ENCODE assay signal across 11 mouse cellular contexts in genomic region chr12:30160475-30160874, GRCm38 (mm10). TPM values are rescaled to one million over a fixed set of nuclear protein-coding genes. Genes with fewer than 3 reads are reported as not detected.
DNase-seq lines count a peak whose midpoint lies in the region; ATAC-seq and TF ChIP-seq lines count a peak whose summit lies in the region.
"Had no signal": no experiment of that assay in that cellular context is flagged by ENCODE, and none has a peak within 500 bp of the region (broad histone marks: within the 10 kb centered on the region; RNA-seq: fewer than 3 reads in every experiment).

No protein-coding gene starts in this region.

- peak; percentile 51 to 55 for DNase-seq in cerebellum, postnatal 14 days
- DNase-seq in cerebellum, adult 11-12 months, result no peak
- DNase-seq in lung, adult 2 months, result no peak
- DNase-seq in heart, postnatal 4 days, result peak; percentile 71
- DNase-seq in ovary, postnatal 10 days (ENCODE audit: low spot score), result peak; percentile 5
- DNase-seq in right cerebral cortex, postnatal 14 days, result no peak
- DNase-seq in frontal cortex, postnatal 25 days (ENCODE audit: low spot score in 2 of 2), result no peak
- DNase-seq: embryo, embryonic 11 days had no signal

- no peaks in the 10 kb centered on the region for H3K4me1 ChIP-seq in lung, embryonic 15.5 days
- no peaks in the 10 kb centered on the region for H3K4me1 ChIP-seq in lung, adult 2 months (ENCODE audit: control insufficient read depth, insufficient read depth, low read length)

- H3K27me3 ChIP-seq in lung, embryonic 15.5 days, result no peaks in the 10 kb centered on the region

- WGBS in lung, embryonic 15.5 days, result 67% methylated on average over 3 of the region's 3 CpGs
- 74% methylated on average over 3 of the region's 3 CpGs for WGBS in lung, adult 2 months

- TF ChIP-seq POLR2A in lung, adult 2 months (IDR thresholded peaks at IDR 0.05; ENCODE audit: borderline replicate concordance, extremely low read depth, low read depth, low read length), result no peak

- TF ChIP-seq CTCF in lung, adult 2 months (IDR thresholded peaks at IDR 0.05; ENCODE audit: insufficient read depth, low read length), result no peak

- no peaks in the 10 kb centered on the region for H3K9me3 ChIP-seq in lung, embryonic 15.5 days

- H3K36me3 ChIP-seq in lung, embryonic 15.5 days, result no peaks in the 10 kb centered on the region

- H3K4me2 ChIP-seq in lung, embryonic 15.5 days, result no peak overlapping the region

- H3K4me3 ChIP-seq in lung, embryonic 15.5 days, result no peak overlapping the region
- H3K4me3 ChIP-seq in lung, adult 2 months (replicated peaks; ENCODE audit: extremely low read depth, low read depth, low read length), result no peak overlapping the region

- peak; percentile 49; the same call in 1 of the 2 replicates for ATAC-seq in lung, embryonic 15.5 days (ENCODE audit: borderline replicate concordance, extremely low read depth, low FRiP score, low TSS enrichment)

- no peak overlapping the region for H3K27ac ChIP-seq in lung, embryonic 15.5 days

- no peak overlapping the region for H3K9ac ChIP-seq in lung, embryonic 15.5 days

RNA-seq across cellular contexts. Expression of gene Tpo, which starts 28.1 kb away (rescaled TPM):
- polyA plus RNA-seq in lung, embryonic 15.5 days (2015; fragmentation: Nextera tagmentation; extraction: Ambion mirVana), result not detected in 2 replicates
- not detected in 2 replicates for polyA plus RNA-seq in lung, adult 2 months (2012; rRNA removed)
- total RNA-seq in heart, postnatal 4 days (2021), result not detected
- total RNA-seq: hematopoietic stem cell, adult 5-6 weeks had no signal
- polyA plus RNA-seq: liver, embryonic 16.5 days had no signal

Comparison
In these comparisons a context has a peak if more than half of its experiments do, and no peak if none do; other contexts are left out.
1. DNase-seq: peak in cerebellum, postnatal 14 days (2 of 2), heart, postnatal 4 days (single experiment) and ovary, postnatal 10 days (single experiment); none in cerebellum, adult 11-12 months (single experiment), lung, adult 2 months (single experiment), right cerebral cortex, postnatal 14 days (single experiment) and frontal cortex, postnatal 25 days (0 of 2).